Mouse (Mus musculus) cerebellum, adult 2 months (tissue): ENCODE results near the gene Mag.
A peak's percentile ranks its signal among the peaks of the same experiment; 100 is the strongest.

ENCODE experiments used
- CTCF ChIP-seq: fragments of 200-500 bp; IDR thresholded peaks from 2 replicates; pipeline ENCODE4 v1.5.1; 2011; ENCODE audit warnings: low read depth, mild to moderate bottlenecking, control low read depth, low read length, moderate library complexity, borderline replicate concordance; ENCODE audit not compliant: insufficient read depth
- POLR2A ChIP-seq: fragments of 200-500 bp; IDR thresholded peaks from 2 replicates; pipeline ENCODE4 v1.6.1; 2011; ENCODE audit warnings: low read length, control low read depth, borderline replicate concordance; ENCODE audit not compliant: insufficient read depth

- TF ChIP-seq CTCF (peak; percentile 68; the same call in 1 of the 2 replicates), POLR2A (no peak)
Measured at GRCm38 (mm10) chr7:30859635-30860402, 54.9 kb downstream of the Mag start.
